14 mouse cellular contexts compared by ENCODE assay signal in genomic region chr10:127186451-127186850, GRCm38 (mm10). TPM values are rescaled to one million over a fixed set of nuclear protein-coding genes. Genes with fewer than 3 reads are reported as not detected.
DNase-seq lines count a peak whose midpoint lies in the region; ATAC-seq and TF ChIP-seq lines count a peak whose summit lies in the region.
"Had no signal": no experiment of that assay in that cellular context is flagged by ENCODE, and none has a peak within 500 bp of the region (broad histone marks: within the 10 kb centered on the region; RNA-seq: fewer than 3 reads in every experiment).

No protein-coding gene starts in this region.

- H3K4me3 ChIP-seq in heart, adult 2 months = no peak overlapping the region
- no peak overlapping the region for H3K4me3 ChIP-seq in liver, postnatal 0 days (ENCODE audit: low read depth, low read length)
- H3K4me3 ChIP-seq in liver, embryonic 11.5 days (ENCODE audit: low read depth, low read length) = no peak overlapping the region
- no peak overlapping the region for H3K4me3 ChIP-seq in myocyte

- no peak for ATAC-seq in liver, postnatal 0 days
- no peak for ATAC-seq in liver, embryonic 11.5 days (replicated peaks; ENCODE audit: low FRiP score)
- ATAC-seq: activated CD4-positive, CD25-positive, alpha-beta regulatory T cell, adult 4 months; midbrain, embryonic 16.5 days had no signal

- WGBS in heart, adult 2 months = 79% methylated on average over 1 of the region's 1 CpGs
- 53% methylated on average over 1 of the region's 1 CpGs for WGBS in liver, postnatal 0 days (ENCODE audit: insufficient replicate concordance)
- 83% methylated on average over 1 of the region's 1 CpGs for WGBS in liver, embryonic 11.5 days

- intact Hi-C loops in heart, adult 2 months (cut with DNase I) = no loop called here
- intact Hi-C loops in heart, postnatal 10 days (cut with DNase I) = no loop called here

- no peaks in the 10 kb centered on the region for H3K79me2 ChIP-seq in heart, adult 2 months (replicated peaks; ENCODE audit: control insufficient read depth, insufficient read depth, low read length)
- no peaks in the 10 kb centered on the region for H3K79me2 ChIP-seq in myocyte (ENCODE audit: control insufficient read depth, insufficient read depth)

- peak; percentile 23; the same call in 1 of the 2 replicates for TF ChIP-seq POLR2A in heart, adult 2 months (IDR thresholded peaks at IDR 0.05; ENCODE audit: insufficient read depth, low read depth, low read length)
- no peak for TF ChIP-seq POLR2A in myocyte (IDR thresholded peaks at IDR 0.05; ENCODE audit: insufficient read length, low read depth)

- H3K36me3 ChIP-seq in heart, adult 2 months (ENCODE audit: control insufficient read depth, insufficient read depth, low read length) = no peaks in the 10 kb centered on the region
- no peaks in the 10 kb centered on the region for H3K36me3 ChIP-seq in liver, postnatal 0 days (replicated peaks; ENCODE audit: insufficient read depth, low read length)
- H3K36me3 ChIP-seq in liver, embryonic 11.5 days (ENCODE audit: control insufficient read depth, insufficient read depth, low read length) = peaks cover 6% of the 10 kb centered on the region
- no peaks in the 10 kb centered on the region for H3K36me3 ChIP-seq in myocyte (ENCODE audit: control insufficient read depth, insufficient read depth)

- H3K4me2 ChIP-seq in liver, postnatal 0 days (ENCODE audit: low read depth, low read length) = no peak overlapping the region
- no peak overlapping the region for H3K4me2 ChIP-seq in liver, embryonic 11.5 days
- H3K4me2 ChIP-seq in myocyte (ENCODE audit: low read depth) = no peak overlapping the region

- H3K27me3 ChIP-seq in heart, adult 2 months (ENCODE audit: control insufficient read depth, insufficient read depth, low read length) = no peaks in the 10 kb centered on the region
- peaks cover 62% of the 10 kb centered on the region for H3K27me3 ChIP-seq in liver, postnatal 0 days (ENCODE audit: insufficient read depth, low read length)
- H3K27me3 ChIP-seq in liver, embryonic 11.5 days (replicated peaks; ENCODE audit: control insufficient read depth, insufficient read depth, low read length) = peaks cover 7% of the 10 kb centered on the region
- H3K27me3 ChIP-seq in myocyte (ENCODE audit: control insufficient read depth, insufficient read depth, insufficient read length) = no peaks in the 10 kb centered on the region

- peaks cover 1% of the 10 kb centered on the region for H3K4me1 ChIP-seq in heart, adult 2 months (ENCODE audit: control insufficient read depth, insufficient read depth, low read length)
- peaks cover 31% of the 10 kb centered on the region for H3K4me1 ChIP-seq in liver, postnatal 0 days (ENCODE audit: insufficient read depth)
- peaks cover 37% of the 10 kb centered on the region for H3K4me1 ChIP-seq in liver, embryonic 11.5 days (replicated peaks; ENCODE audit: control insufficient read depth, insufficient read depth, low read length)

- no peak overlapping the region for H3ac ChIP-seq in myocyte (ENCODE audit: control insufficient read depth, insufficient read length)

- H3K9me3 ChIP-seq in liver, postnatal 0 days (ENCODE audit: low read length) = no peaks in the 10 kb centered on the region; the same call in 1 of the 2 replicates
- H3K9me3 ChIP-seq in liver, embryonic 11.5 days (ENCODE audit: control insufficient read depth, low read length) = no peaks in the 10 kb centered on the region
- H3K9me3 ChIP-seq: limb, embryonic 13.5 days; neural tube, embryonic 15.5 days had no signal

- no peak overlapping the region for H3K9ac ChIP-seq in heart, adult 2 months (ENCODE audit: low read depth, low read length)
- no peak overlapping the region for H3K9ac ChIP-seq in liver, postnatal 0 days (replicated peaks)
- no peak overlapping the region for H3K9ac ChIP-seq in liver, embryonic 11.5 days (ENCODE audit: low read depth, low read length)
- H3K9ac ChIP-seq: limb, embryonic 13.5 days had no signal

- no peak overlapping the region for H3K27ac ChIP-seq in heart, adult 2 months
- H3K27ac ChIP-seq in liver, postnatal 0 days (ENCODE audit: low read depth) = no peak overlapping the region
- H3K27ac ChIP-seq in liver, embryonic 11.5 days (ENCODE audit: low read depth, low read length) = no peak overlapping the region
- H3K27ac ChIP-seq: neural tube, embryonic 15.5 days had no signal

- peak in 1 of 2 experiments; percentile 17 for DNase-seq in heart, adult 2 months
- DNase-seq in heart, postnatal 10 days = no peak
- no peak for DNase-seq in liver, postnatal 0 days
- DNase-seq in liver, embryonic 11.5 days (ENCODE audit: low spot score) = no peak
- peak; percentile 31 for DNase-seq in ES-CJ7 (ENCODE audit: low read depth, low spot score)
- DNase-seq in adrenal gland, adult 8-10 months = no peak
- DNase-seq: cerebellum, adult 9-10 months; layer of hippocampus, postnatal 36 days; lung, postnatal 14 days had no signal

- no peak for TF ChIP-seq EP300 in heart, adult 2 months (IDR thresholded peaks at IDR 0.05; ENCODE audit: insufficient read depth, low read depth, low read length)
- TF ChIP-seq EP300 in liver, postnatal 0 days (IDR thresholded peaks at IDR 0.05; ENCODE audit: low read depth) = no peak

- TF ChIP-seq CTCF in heart, adult 2 months (IDR thresholded peaks at IDR 0.05) = peak; percentile 59
- TF ChIP-seq CTCF in liver, postnatal 0 days (IDR thresholded peaks at IDR 0.05; ENCODE audit: low read depth) = peak; percentile 73

TF ChIP-seq in myocyte, 11 proteins besides CTCF, POLR2A, EP300 and RAD21:
- TF ChIP-seq TCF3 (IDR thresholded peaks at IDR 0.05; ENCODE audit: insufficient read length, low read depth) (no peak), MAX (IDR thresholded peaks at IDR 0.05; ENCODE audit: low read depth) (no peak), MYOG (IDR thresholded peaks at IDR 0.05; ENCODE audit: control insufficient read depth in 1 of 3, insufficient read depth in 1 of 3, insufficient read length in 2 of 3, low read depth in 2 of 3) (no peak), REST (IDR thresholded peaks at IDR 0.05; ENCODE audit: insufficient read depth, insufficient read length) (no peak), E2F4 (IDR thresholded peaks at IDR 0.05; ENCODE audit: insufficient read depth) (no peak), USF1 (IDR thresholded peaks at IDR 0.05; ENCODE audit: low read depth) (peak; percentile 58), TCF12 (IDR thresholded peaks at IDR 0.05; ENCODE audit: insufficient read depth, poor library complexity, severe bottlenecking) (no peak), SRF (IDR thresholded peaks at IDR 0.05; ENCODE audit: control insufficient read depth, insufficient read length, low read depth) (no peak), MYOD1 (IDR thresholded peaks at IDR 0.05; ENCODE audit: control insufficient read depth in 1 of 3, insufficient read length in 2 of 3, low read depth in 2 of 3) (no peak)

RNA-seq across cellular contexts. Expression of gene Arhgef25, which starts 3.4 kb away (rescaled TPM):
- total RNA-seq in heart, adult 2 months (2021) = 10 to 100 TPM in 1 of 2 experiments, 1 to 10 TPM in 1; 9.8 to 10.1 TPM
- 17.4 and 18.2 TPM in 2 replicates for polyA plus RNA-seq in heart, adult 2 months (2012; rRNA removed)
- 10 to 100 TPM; 20.8 to 21.0 TPM for total RNA-seq in heart, postnatal 10 days (2021)
- polyA plus RNA-seq in liver, postnatal 0 days (2015; fragmentation: Nextera tagmentation; extraction: Ambion mirVana) = 1.9 and 2.6 TPM in 2 replicates
- polyA plus RNA-seq in liver, embryonic 11.5 days (2014; fragmentation: Nextera tagmentation; extraction: Ambion mirVana) = 28.3 and 30.2 TPM in 2 replicates
- 25.3 TPM for polyA plus RNA-seq in myocyte (2012; fragmentation: generic; extraction: Trizol)
- 10 to 100 TPM; 24.8 to 52.1 (median 37.9) TPM for total RNA-seq in adrenal gland, adult 8-10 months (2022)
- polyA plus RNA-seq: activated CD4-positive, CD25-positive, alpha-beta regulatory T cell, adult 4 months had no signal

RNA-seq across cellular contexts. Expression of gene Slc26a10, which starts 6.0 kb away (rescaled TPM):
- total RNA-seq in heart, adult 2 months (2021) = 10 to 100 TPM; 13.2 to 14.7 TPM
- 40.5 and 68.0 TPM in 2 replicates for polyA plus RNA-seq in heart, adult 2 months (2012; rRNA removed)
- 10 to 100 TPM; 40.8 to 48.0 TPM for total RNA-seq in heart, postnatal 10 days (2021)
- 2.0 TPM in 2 replicates for polyA plus RNA-seq in liver, postnatal 0 days (2015; fragmentation: Nextera tagmentation; extraction: Ambion mirVana)
- 3.6 and 5.2 TPM in 2 replicates for polyA plus RNA-seq in liver, embryonic 11.5 days (2014; fragmentation: Nextera tagmentation; extraction: Ambion mirVana)
- polyA plus RNA-seq in myocyte (2012; fragmentation: generic; extraction: Trizol) = 1.3 TPM
- 1 to 10 TPM in 1 of 4 experiments, under 1 TPM in 3; 0.21 to 2.3 (median 0.48) TPM for total RNA-seq in adrenal gland, adult 8-10 months (2022)

RNA-seq across cellular contexts. Expression of gene Dtx3, which starts 9.1 kb away (rescaled TPM):
- 10 to 100 TPM; 23.7 to 24.2 TPM for total RNA-seq in heart, adult 2 months (2021)
- 92.6 and 102 TPM in 2 replicates for polyA plus RNA-seq in heart, adult 2 months (2012; rRNA removed)
- 10 to 100 TPM; 48.4 to 52.2 TPM for total RNA-seq in heart, postnatal 10 days (2021)
- 8.8 and 8.9 TPM in 2 replicates for polyA plus RNA-seq in liver, postnatal 0 days (2015; fragmentation: Nextera tagmentation; extraction: Ambion mirVana)
- polyA plus RNA-seq in liver, embryonic 11.5 days (2014; fragmentation: Nextera tagmentation; extraction: Ambion mirVana) = 64.0 and 70.8 TPM in 2 replicates
- polyA plus RNA-seq in myocyte (2012; fragmentation: generic; extraction: Trizol) = 42.4 TPM
- total RNA-seq in adrenal gland, adult 8-10 months (2022) = 100 to 1,000 TPM in 2 of 4 experiments, 10 to 100 TPM in 2; 61.1 to 158 (median 116) TPM

RNA-seq across cellular contexts. Expression of gene B4galnt1, which starts 21.4 kb away (rescaled TPM):
- 1 to 10 TPM; 1.8 to 2.0 TPM for total RNA-seq in heart, adult 2 months (2021)
- 4.0 and 9.5 TPM in 2 replicates for polyA plus RNA-seq in heart, adult 2 months (2012; rRNA removed)
- total RNA-seq in heart, postnatal 10 days (2021) = 1 to 10 TPM; 3.6 to 3.8 TPM
- 27.2 and 32.2 TPM in 2 replicates for polyA plus RNA-seq in liver, postnatal 0 days (2015; fragmentation: Nextera tagmentation; extraction: Ambion mirVana)
- polyA plus RNA-seq in liver, embryonic 11.5 days (2014; fragmentation: Nextera tagmentation; extraction: Ambion mirVana) = 21.6 and 26.3 TPM in 2 replicates
- 12.4 TPM for polyA plus RNA-seq in myocyte (2012; fragmentation: generic; extraction: Trizol)
- 10 to 100 TPM in 2 of 4 experiments, 1 to 10 TPM in 2; 8.8 to 13.4 (median 11.1) TPM for total RNA-seq in adrenal gland, adult 8-10 months (2022)

RNA-seq across cellular contexts. Expression of gene Pip4k2c, which starts 24.9 kb away (rescaled TPM):
- 10 to 100 TPM; 25.7 to 28.8 TPM for total RNA-seq in heart, adult 2 months (2021)
- 29.0 and 42.3 TPM in 2 replicates for polyA plus RNA-seq in heart, adult 2 months (2012; rRNA removed)
- 10 to 100 TPM; 26.4 to 28.7 TPM for total RNA-seq in heart, postnatal 10 days (2021)
- 14.7 and 17.7 TPM in 2 replicates for polyA plus RNA-seq in liver, postnatal 0 days (2015; fragmentation: Nextera tagmentation; extraction: Ambion mirVana)
- polyA plus RNA-seq in liver, embryonic 11.5 days (2014; fragmentation: Nextera tagmentation; extraction: Ambion mirVana) = 43.1 and 43.4 TPM in 2 replicates
- polyA plus RNA-seq in myocyte (2012; fragmentation: generic; extraction: Trizol) = 22.5 TPM
- 10 to 100 TPM; 53.2 to 59.6 (median 57.1) TPM for total RNA-seq in adrenal gland, adult 8-10 months (2022)
